Mouse (Mus musculus): ENCODE results near the gene Adra1b.

Gene Adra1b

GRCm38 (mm10) chr11:43817368-43817923, 83.6 kb downstream of the Adra1b start:
- DNase-seq (ENCODE audit: low spot score), result no peak

GRCm38 (mm10) chr11:43812535-43812934, 88.5 kb downstream of the Adra1b start:
- DNase-seq (ENCODE audit: low spot score), result no peak

GRCm38 (mm10) chr11:43807732-43808131, 93.3 kb downstream of the Adra1b start:
- DNase-seq (ENCODE audit: low spot score), result no peak

GRCm38 (mm10) chr11:43795992-43796391, 105.0 kb downstream of the Adra1b start:
- DNase-seq (ENCODE audit: low spot score), result no peak

- DNase-seq (ENCODE audit: low spot score), result no peak
These were observed 110.6 kb downstream of the Adra1b start for GRCm38 (mm10) chr11:43790446-43790845.

GRCm38 (mm10) chr11:43783772-43784171, 117.2 kb downstream of the Adra1b start:
- DNase-seq (ENCODE audit: low spot score), result peak; percentile 57

GRCm38 (mm10) chr11:43783106-43783505, 117.9 kb downstream of the Adra1b start:
- no peak for DNase-seq (ENCODE audit: low spot score)

- no peak for DNase-seq (ENCODE audit: low spot score)
These were observed 121.5 kb downstream of the Adra1b start for GRCm38 (mm10) chr11:43779551-43779950.

GRCm38 (mm10) chr11:43776324-43776694, 124.7 kb downstream of the Adra1b start:
- no peak for DNase-seq (ENCODE audit: low spot score)

- DNase-seq (ENCODE audit: low spot score), result no peak
These were observed 125.3 kb downstream of the Adra1b start for GRCm38 (mm10) chr11:43775469-43776323.

- no peak for DNase-seq (ENCODE audit: low spot score)
These were observed 127.3 kb downstream of the Adra1b start for GRCm38 (mm10) chr11:43773725-43774124.

GRCm38 (mm10) chr11:43770110-43770509, 130.9 kb downstream of the Adra1b start:
- DNase-seq (ENCODE audit: low spot score), result no peak

GRCm38 (mm10) chr11:43767749-43768148, 133.3 kb downstream of the Adra1b start:
- DNase-seq (ENCODE audit: low spot score), result no peak

GRCm38 (mm10) chr11:43766922-43767648, 133.9 kb downstream of the Adra1b start:
- DNase-seq (ENCODE audit: low spot score), result peak; percentile 68

- DNase-seq (ENCODE audit: low spot score), result no peak
These were observed 142.6 kb downstream of the Adra1b start for GRCm38 (mm10) chr11:43758436-43758835.

- no peak for DNase-seq (ENCODE audit: low spot score)
These were observed 145.6 kb downstream of the Adra1b start for GRCm38 (mm10) chr11:43755411-43755810.

GRCm38 (mm10) chr11:43754568-43754967, 146.4 kb downstream of the Adra1b start:
- no peak for DNase-seq (ENCODE audit: low spot score)

GRCm38 (mm10) chr11:43751542-43751941, 149.5 kb downstream of the Adra1b start:
- no peak for DNase-seq (ENCODE audit: low spot score)

- peak; percentile 95 for DNase-seq (ENCODE audit: low spot score)
These were observed 153.5 kb downstream of the Adra1b start, which contains the start of gene Ttc1 for GRCm38 (mm10) chr11:43747233-43748226. Gene Ttc1, minus strand, starts transcription at chr11:43748008.

GRCm38 (mm10) chr11:43728737-43729301, 172.2 kb downstream of the Adra1b start:
- no peak for DNase-seq (ENCODE audit: low spot score)

GRCm38 (mm10) chr11:43727796-43728195, 173.2 kb downstream of the Adra1b start:
- no peak for DNase-seq (ENCODE audit: low spot score)
